Mouse (Mus musculus): ENCODE data around the gene Rrm2.

DNA sequence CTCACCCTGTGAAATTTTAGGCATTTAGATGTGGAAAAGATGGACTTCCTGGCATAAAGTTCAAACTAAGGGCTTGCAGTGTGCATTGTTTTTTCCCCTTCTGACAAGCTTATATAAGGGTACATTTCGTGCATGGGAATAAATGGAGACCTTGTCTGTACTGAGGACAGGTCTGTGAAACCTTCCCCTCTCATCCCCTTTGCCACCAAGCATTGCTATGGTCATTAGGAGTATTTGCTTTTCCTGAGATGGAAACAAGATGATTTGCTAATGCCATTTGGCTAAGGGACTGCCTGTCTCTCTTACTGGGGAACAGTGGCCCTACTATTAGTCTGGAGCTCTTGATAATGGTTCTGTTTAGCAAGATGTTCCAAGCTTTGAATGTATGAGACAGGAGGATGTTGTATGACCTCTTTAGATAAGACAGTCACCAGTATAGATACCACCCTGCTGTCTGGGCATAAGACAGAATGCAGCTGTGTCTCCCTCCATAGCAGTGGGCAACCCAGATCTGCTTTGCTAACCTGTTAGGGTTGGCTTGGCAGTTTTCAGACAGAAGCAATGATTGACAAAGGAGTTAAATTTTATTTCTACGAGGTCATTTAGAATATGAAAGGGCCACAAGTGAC is 7.3 kb downstream of the Rrm2 start:
- TF ChIP-seq CTCF (IDR thresholded peaks at IDR 0.05 in 2 of 3, conservative IDR thresholded peaks at IDR 0.05 in 1 of 3; ENCODE audit: control insufficient read depth in 1 of 3, insufficient read depth in 1 of 3, low read depth in 2 of 3, low read length in 3 of 3, poor library complexity in 1 of 3, severe bottlenecking in 1 of 3), result no peak
- TF ChIP-seq ZNF384 (IDR thresholded peaks at IDR 0.05; ENCODE audit: low read depth, low read length), result no peak
- no peak for TF ChIP-seq MXI1 (IDR thresholded peaks at IDR 0.05; ENCODE audit: low read depth, low read length)
- no peak for TF ChIP-seq TCF12 (IDR thresholded peaks at IDR 0.05; ENCODE audit: low read depth, low read length)
- TF ChIP-seq GATA1 (IDR thresholded peaks at IDR 0.05; ENCODE audit: low read depth, low read length), result no peak
- TF ChIP-seq USF2 (IDR thresholded peaks at IDR 0.05; ENCODE audit: borderline replicate concordance in 1 of 2, insufficient read depth in 1 of 2, low read depth in 1 of 2, low read length in 2 of 2), result no peak
- no peak for TF ChIP-seq HCFC1 (IDR thresholded peaks at IDR 0.05; ENCODE audit: low read depth, low read length)
- TF ChIP-seq EP300 (IDR thresholded peaks at IDR 0.05; ENCODE audit: low read depth in 1 of 2, low read length in 2 of 2), result no peak
- TF ChIP-seq POLR2A (IDR thresholded peaks at IDR 0.05; ENCODE audit: control insufficient read depth in 1 of 2, insufficient read depth in 1 of 2, low read depth in 1 of 2, low read length in 2 of 2, poor library complexity in 1 of 2), result peak in 1 of 2 experiments; percentile 9; a peak in 1 of 4 replicates
- no peak for TF ChIP-seq NELFE (IDR thresholded peaks at IDR 0.05; ENCODE audit: low read depth, low read length)
- no peak for TF ChIP-seq MAX (IDR thresholded peaks at IDR 0.05; ENCODE audit: low read length)
- TF ChIP-seq CHD1 (IDR thresholded peaks at IDR 0.05; ENCODE audit: low read depth, low read length), result no peak
- no peak for TF ChIP-seq TAL1 (IDR thresholded peaks at IDR 0.05; ENCODE audit: low read length)
